17 mouse cellular contexts compared by ENCODE assay signal in the genomic region with DNA sequence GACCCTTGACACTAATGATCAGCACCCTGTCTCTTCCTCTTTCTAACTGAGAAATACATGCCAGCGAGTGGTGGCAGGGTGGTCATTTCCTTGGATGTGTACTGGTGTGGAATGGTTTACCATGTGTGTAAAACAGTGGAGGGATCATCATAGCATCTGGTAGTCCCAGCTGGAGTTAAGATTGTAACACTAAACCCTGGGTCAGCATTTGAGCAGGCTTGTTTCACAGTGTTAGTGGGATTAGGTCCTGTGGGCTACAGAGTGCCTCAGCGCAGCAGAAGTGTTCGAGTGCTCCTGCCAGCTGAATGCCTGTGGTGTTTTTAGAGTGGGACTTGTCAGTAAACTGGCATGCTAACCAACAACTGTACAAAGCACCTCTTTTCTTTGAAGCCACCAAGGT. TPM values are rescaled to one million over a fixed set of nuclear protein-coding genes. Genes with fewer than 3 reads are reported as not detected.
A peak's percentile ranks its signal among the peaks of the same experiment; 100 is the strongest.
DNase-seq lines count a peak whose midpoint lies in the region; ATAC-seq and TF ChIP-seq lines count a peak whose summit lies in the region.
"Had no signal": no experiment of that assay in that cellular context is flagged by ENCODE, and none has a peak within 500 bp of the region (broad histone marks: within the 10 kb centered on the region; RNA-seq: fewer than 3 reads in every experiment).

No protein-coding gene starts in this region.

- WGBS in kidney, embryonic 16.5 days = 48% methylated on average over 3 of the region's 3 CpGs
- WGBS in embryonic facial prominence, embryonic 12.5 days = 39% methylated on average over 3 of the region's 3 CpGs
- 42% methylated on average over 3 of the region's 3 CpGs for WGBS in limb, embryonic 14.5 days

- TF ChIP-seq POLR2A in limb, embryonic 14.5 days (IDR thresholded peaks at IDR 0.05; ENCODE audit: borderline replicate concordance, extremely low read depth, insufficient read depth, insufficient read length) = no peak

- H3K27me3 ChIP-seq in kidney, embryonic 16.5 days (ENCODE audit: insufficient read depth, low read length) = no peaks in the 10 kb centered on the region
- no peaks in the 10 kb centered on the region for H3K27me3 ChIP-seq in embryonic facial prominence, embryonic 12.5 days
- no peaks in the 10 kb centered on the region for H3K27me3 ChIP-seq in limb, embryonic 14.5 days (ENCODE audit: control insufficient read depth, insufficient read depth, low read length)
- H3K27me3 ChIP-seq: heart, embryonic 12.5 days; intestine, embryonic 15.5 days had no signal

- no peak for DNase-seq in kidney, adult 8-10 months
- peak; percentile 34 for DNase-seq in embryo, embryonic 10.5 days (ENCODE audit: low spot score)
- DNase-seq in limb, embryonic 14.5 days (ENCODE audit: low spot score) = peak; percentile 14
- no peak for DNase-seq in gastrocnemius, adult 18-20 months (ENCODE audit: low spot score)
- DNase-seq in layer of hippocampus, postnatal 25 days (ENCODE audit: extremely low spot score in 1 of 2, low spot score in 1 of 2) = no peak
- DNase-seq: adrenal gland, adult 8-10 months; cerebellum, adult 11-12 months; cerebellum, postnatal 36 days; heart, postnatal 36 days; kidney, postnatal 25 days; liver; lung, adult 2 months had no signal

- no peaks in the 10 kb centered on the region for H3K4me1 ChIP-seq in kidney, embryonic 16.5 days (ENCODE audit: insufficient read depth, low read length)
- 0 out of 2 replicates have a peak, but pooled peaks cover 7% of the 10 kb centered on the region for H3K4me1 ChIP-seq in embryonic facial prominence, embryonic 12.5 days
- no peaks in the 10 kb centered on the region; the same call in 1 of the 2 replicates for H3K4me1 ChIP-seq in limb, embryonic 14.5 days (ENCODE audit: control insufficient read depth, insufficient read depth, low read length)
- H3K4me1 ChIP-seq: intestine, embryonic 15.5 days had no signal

- no peaks in the 10 kb centered on the region for H3K9me3 ChIP-seq in kidney, embryonic 16.5 days (ENCODE audit: low read length)
- no peaks in the 10 kb centered on the region for H3K9me3 ChIP-seq in embryonic facial prominence, embryonic 12.5 days
- H3K9me3 ChIP-seq in limb, embryonic 14.5 days (ENCODE audit: control insufficient read depth, low read length) = no peaks in the 10 kb centered on the region
- H3K9me3 ChIP-seq: intestine, embryonic 15.5 days had no signal

- H3K27ac ChIP-seq in kidney, embryonic 16.5 days (ENCODE audit: low read length) = no peak overlapping the region
- H3K27ac ChIP-seq in embryonic facial prominence, embryonic 12.5 days = no peak overlapping the region
- H3K27ac ChIP-seq in limb, embryonic 14.5 days (replicated peaks; ENCODE audit: low read depth, low read length) = no peak overlapping the region
- H3K27ac ChIP-seq: intestine, embryonic 15.5 days had no signal

- H3K4me2 ChIP-seq in kidney, embryonic 16.5 days (replicated peaks; ENCODE audit: low read depth, low read length) = no peak overlapping the region
- no peak overlapping the region for H3K4me2 ChIP-seq in embryonic facial prominence, embryonic 12.5 days (replicated peaks)
- H3K4me2 ChIP-seq in limb, embryonic 14.5 days (replicated peaks; ENCODE audit: low read depth, low read length, severe bottlenecking) = no peak overlapping the region
- H3K4me2 ChIP-seq: heart, embryonic 12.5 days; intestine, embryonic 15.5 days had no signal

- ATAC-seq in kidney, embryonic 16.5 days (ENCODE audit: low FRiP score, low TSS enrichment) = 0 out of 2 replicates have a peak, but pooled peaks have one; percentile 19
- ATAC-seq in embryonic facial prominence, embryonic 12.5 days (ENCODE audit: insufficient number of reproducible peaks, insufficient read depth, low FRiP score, low TSS enrichment) = 0 out of 2 replicates have a peak, but pooled peaks have one; percentile 41
- peak; percentile 81 for ATAC-seq in limb, embryonic 14.5 days (ENCODE audit: low FRiP score, low read depth)
- ATAC-seq: intestine, embryonic 15.5 days had no signal

- H3K9ac ChIP-seq in kidney, embryonic 16.5 days (replicated peaks; ENCODE audit: low read length) = no peak overlapping the region
- H3K9ac ChIP-seq in embryonic facial prominence, embryonic 12.5 days = no peak overlapping the region
- H3K9ac ChIP-seq in limb, embryonic 14.5 days (ENCODE audit: low read depth, low read length, severe bottlenecking) = no peak overlapping the region
- H3K9ac ChIP-seq: heart, embryonic 12.5 days; intestine, embryonic 15.5 days had no signal

- H3K4me3 ChIP-seq in kidney, embryonic 16.5 days (ENCODE audit: low read length) = no peak overlapping the region
- no peak overlapping the region for H3K4me3 ChIP-seq in embryonic facial prominence, embryonic 12.5 days
- no peak overlapping the region for H3K4me3 ChIP-seq in limb, embryonic 14.5 days (replicated peaks; ENCODE audit: low read length)
- H3K4me3 ChIP-seq: erythroblast, embryonic 14.5 days; heart, embryonic 12.5 days; intestine, embryonic 15.5 days had no signal

- H3K36me3 ChIP-seq in kidney, embryonic 16.5 days (ENCODE audit: insufficient read depth, low read length) = no peaks in the 10 kb centered on the region
- H3K36me3 ChIP-seq in embryonic facial prominence, embryonic 12.5 days = no peaks in the 10 kb centered on the region
- no peaks in the 10 kb centered on the region for H3K36me3 ChIP-seq in limb, embryonic 14.5 days (ENCODE audit: control insufficient read depth, insufficient read depth, low read length)
- H3K36me3 ChIP-seq: heart, embryonic 12.5 days; intestine, embryonic 15.5 days had no signal

RNA-seq across cellular contexts. Expression of a gene that starts 42.0 kb away (rescaled TPM):
- 35.8 and 38.6 TPM in 2 replicates for polyA plus RNA-seq in kidney, embryonic 16.5 days (2015; fragmentation: Nextera tagmentation; extraction: Ambion mirVana)
- 37.3 and 40.3 TPM in 2 replicates for polyA plus RNA-seq in embryonic facial prominence, embryonic 12.5 days (2016; fragmentation: Nextera tagmentation; extraction: Ambion mirVana)
- 7.6 and 8.2 TPM in 2 replicates for polyA plus RNA-seq in limb, embryonic 14.5 days (2012; rRNA removed)
- polyA plus RNA-seq in limb, embryonic 14.5 days (2014; fragmentation: Nextera tagmentation; extraction: Ambion mirVana) = 17.6 and 19.7 TPM in 2 replicates
- 1 to 10 TPM; 4.9 to 6.9 TPM for total RNA-seq in gastrocnemius, adult 18-20 months (2021)
- 10 to 100 TPM; 12.8 to 13.9 TPM for total RNA-seq in layer of hippocampus, postnatal 25 days (2021)

Comparison
In these comparisons a context has a peak if more than half of its experiments do, and no peak if none do; other contexts are left out.
1. ATAC-seq: peak in every context shown above with its lines; median percentile 81 in limb, embryonic 14.5 days; 41 in embryonic facial prominence, embryonic 12.5 days; 19 in kidney, embryonic 16.5 days.
2. DNase-seq: peak in embryo, embryonic 10.5 days (single experiment) and limb, embryonic 14.5 days (single experiment); none in kidney, adult 8-10 months (0 of 2), gastrocnemius, adult 18-20 months (single experiment) and layer of hippocampus, postnatal 25 days (0 of 2).